Mouse (Mus musculus) kidney, embryonic 16.5 days (tissue): Measurements from ENCODE around the gene Dph2. TPM values are rescaled to one million over a fixed set of nuclear protein-coding genes. Genes with fewer than 3 reads are reported as not detected.
A peak's percentile ranks its signal among the peaks of the same experiment; 100 is the strongest.

Source experiments
- ATAC-seq: fragments of 200-750 bp; cut with Nextera tagmentation; 2 replicates; pipeline ENCODE4 v1.8.0; 2017; ENCODE audit warnings: moderate TSS enrichment; ENCODE audit not compliant: low FRiP score, low TSS enrichment
- H3K27ac ChIP-seq: fragments of 300-500 bp; sonication (generic); 2 replicates; pipeline ENCODE4 v1.5.1; 2014; ENCODE audit warnings: low read length
- H3K27me3 ChIP-seq: fragments of 300-500 bp; sonication (generic); 2 replicates; pipeline ENCODE4 v1.6.1; 2014; ENCODE audit warnings: low read length, control low read depth, mixed read lengths; ENCODE audit not compliant: insufficient read depth
- H3K36me3 ChIP-seq: fragments of 300-500 bp; sonication (generic); 2 replicates; pipeline ENCODE4 v1.6.1; 2014; ENCODE audit warnings: low read length, control low read depth, mixed read lengths; ENCODE audit not compliant: insufficient read depth
- H3K4me1 ChIP-seq: fragments of 300-500 bp; sonication (generic); 2 replicates; pipeline ENCODE4 v1.6.1; 2014; ENCODE audit warnings: low read length, control low read depth, mixed read lengths; ENCODE audit not compliant: insufficient read depth
- H3K4me2 ChIP-seq: fragments of 300-500 bp; sonication (generic); replicated peaks from 2 replicates; pipeline ENCODE4 v1.6.1; 2014; ENCODE audit warnings: low read depth, low read length
- H3K4me3 ChIP-seq: fragments of 300-500 bp; sonication (generic); 2 replicates; pipeline ENCODE4 v1.5.1; 2014; ENCODE audit warnings: mild to moderate bottlenecking, low read length
- H3K9ac ChIP-seq: fragments of 300-500 bp; sonication (generic); replicated peaks from 2 replicates; pipeline ENCODE4 v1.6.1; 2014; ENCODE audit warnings: low read length
- H3K9me3 ChIP-seq: fragments of 300-500 bp; sonication (generic); 2 replicates; pipeline ENCODE4 v1.6.1; 2016; ENCODE audit warnings: low read length, control low read depth
- WGBS: fragments of 180-500 bp; shearing (Covaris S2); extraction: QIAGEN DNeasy Blood & Tissue Kit; methylation state at CpG from one replicate; pipeline ENCODE4 v1.1.7; 2014; 5-methylcytosine and 5-hydroxymethylcytosine counted together
- polyA plus RNA-seq: library from polyadenylated mRNA; unstranded; fragments of >200 nt; fragmentation: Nextera tagmentation; extraction: Ambion mirVana; gene quantifications from 2 replicates; pipeline ENCODE4 v1.2.1, GENCODE M21; 2015

The Dph2 gene
- polyA plus RNA-seq, 1 experiment from 2014 or later: 22.1 TPM

DNA sequence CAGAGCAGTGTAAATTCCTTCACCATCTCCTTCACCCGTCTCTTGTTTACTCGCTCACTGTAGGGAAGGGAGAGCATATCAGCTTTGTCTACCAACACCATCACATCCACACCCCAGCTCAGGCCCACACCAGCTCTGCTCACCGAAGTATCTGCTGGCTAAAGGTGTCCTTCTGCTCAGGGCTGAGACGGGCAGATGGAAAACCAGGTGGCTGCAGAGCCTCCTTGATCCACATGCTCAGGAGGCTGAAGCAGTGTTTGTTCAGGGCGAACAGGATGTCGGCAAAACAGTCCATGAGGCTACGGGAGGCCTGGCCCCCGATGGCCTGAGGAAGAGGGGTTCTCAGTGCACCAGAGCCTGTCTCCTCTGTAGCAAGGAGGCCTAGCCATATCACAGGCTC is 2.8 kb upstream of the Dph2 start:
- WGBS: 93% methylated on average over 8 of the region's 8 CpGs
- H3K4me1 ChIP-seq: peaks cover 8% of the 10 kb centered on the region
- ATAC-seq: no peak

DNA sequence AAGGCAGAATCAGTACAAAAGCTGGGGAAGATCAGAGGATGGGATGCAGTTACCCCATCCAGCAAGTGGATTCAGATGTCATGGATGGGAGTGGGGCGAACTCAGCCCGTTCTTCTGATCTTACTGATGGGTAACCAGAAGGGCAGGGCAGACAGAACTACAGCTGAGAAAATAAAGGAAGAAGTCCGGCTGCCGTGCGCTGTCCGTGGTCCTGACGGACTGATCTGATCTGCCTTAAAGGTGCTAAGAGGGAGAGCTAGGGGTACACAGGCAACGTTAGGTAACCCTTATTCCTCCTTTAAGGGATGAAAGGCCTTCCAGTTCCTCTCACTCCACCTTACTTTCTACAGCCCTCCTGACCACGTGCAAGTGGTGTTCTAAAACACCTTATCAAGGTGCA is 1.5 kb upstream of the Dph2 start:
- Histone ChIP-seq H3K36me3 (peaks cover 28% of the 10 kb centered on the region), H3K4me2 (no peak overlapping the region), H3K27me3 (no peaks in the 10 kb centered on the region), H3K9ac (no peak overlapping the region), H3K9me3 (no peaks in the 10 kb centered on the region), H3K27ac (no peak overlapping the region), H3K4me3 (no peak overlapping the region), H3K4me1 (peaks cover 8% of the 10 kb centered on the region)
- WGBS: 11% methylated on average over 9 of the region's 9 CpGs
- no peak for ATAC-seq

More for the DNA sequence above, 2.8 kb upstream of the Dph2 start:
- no peak overlapping the region for H3K27ac ChIP-seq
- no peaks in the 10 kb centered on the region for H3K9me3 ChIP-seq
- no peaks in the 10 kb centered on the region for H3K27me3 ChIP-seq
- H3K9ac ChIP-seq: no peak overlapping the region
- no peak overlapping the region for H3K4me2 ChIP-seq
- peaks cover 32% of the 10 kb centered on the region for H3K36me3 ChIP-seq
- H3K4me3 ChIP-seq: no peak overlapping the region

DNA sequence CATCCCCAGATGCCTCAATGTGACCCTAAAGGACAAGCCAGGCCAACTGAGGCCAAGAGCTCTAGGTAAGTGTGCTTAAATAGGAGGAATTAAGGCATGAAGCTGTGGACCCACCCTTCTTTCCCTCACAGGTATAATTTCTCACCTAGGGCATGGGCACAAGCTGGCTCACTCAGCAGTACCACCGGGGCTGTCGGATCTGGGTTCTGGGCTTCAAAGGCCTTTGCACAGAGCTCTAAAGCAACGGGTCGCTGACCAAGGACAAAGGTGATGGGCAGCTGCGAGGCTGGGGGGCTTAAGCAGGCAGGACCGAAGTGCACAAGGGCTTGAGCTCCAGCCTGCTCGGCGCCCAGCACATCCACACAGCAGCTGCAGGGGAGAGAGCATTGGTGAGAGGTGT is 1.1 kb downstream of the Dph2 start:
- no peak for ATAC-seq
- 80% methylated on average over 8 of the region's 8 CpGs for WGBS
- no peak overlapping the region for H3K9ac ChIP-seq

DNA sequence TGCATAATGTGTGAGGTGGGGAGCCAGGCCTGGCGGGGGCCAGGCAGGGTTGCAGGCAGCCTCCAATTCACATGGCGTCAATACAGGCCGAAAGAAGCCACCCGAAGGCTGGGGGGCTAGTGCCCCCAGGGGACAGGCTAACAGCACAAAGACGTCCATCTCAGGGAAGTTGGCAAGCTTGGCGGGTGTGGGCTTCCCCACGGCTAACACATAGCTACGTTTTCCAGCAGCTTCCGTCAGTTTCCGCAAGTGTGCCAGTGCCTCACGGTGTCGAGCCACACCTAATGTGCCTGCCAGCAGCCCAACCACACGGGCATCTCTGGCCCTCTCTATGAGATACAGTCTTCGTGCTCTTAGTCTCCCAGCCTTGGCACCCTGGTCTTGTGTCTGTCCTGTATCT is 1.8 kb downstream of the Dph2 start:
- no peak overlapping the region for H3K27ac ChIP-seq
- WGBS: 95% methylated on average over 14 of the region's 14 CpGs

More for the DNA sequence above, 1.1 kb downstream of the Dph2 start:
- no peaks in the 10 kb centered on the region for H3K9me3 ChIP-seq
- peaks cover 20% of the 10 kb centered on the region for H3K4me1 ChIP-seq
- no peaks in the 10 kb centered on the region for H3K27me3 ChIP-seq
- H3K4me3 ChIP-seq: peak overlapping the region; percentile 85
- H3K27ac ChIP-seq: no peak overlapping the region
- H3K36me3 ChIP-seq: peaks cover 20% of the 10 kb centered on the region
- H3K4me2 ChIP-seq: peak overlapping the region; percentile 85

DNA sequence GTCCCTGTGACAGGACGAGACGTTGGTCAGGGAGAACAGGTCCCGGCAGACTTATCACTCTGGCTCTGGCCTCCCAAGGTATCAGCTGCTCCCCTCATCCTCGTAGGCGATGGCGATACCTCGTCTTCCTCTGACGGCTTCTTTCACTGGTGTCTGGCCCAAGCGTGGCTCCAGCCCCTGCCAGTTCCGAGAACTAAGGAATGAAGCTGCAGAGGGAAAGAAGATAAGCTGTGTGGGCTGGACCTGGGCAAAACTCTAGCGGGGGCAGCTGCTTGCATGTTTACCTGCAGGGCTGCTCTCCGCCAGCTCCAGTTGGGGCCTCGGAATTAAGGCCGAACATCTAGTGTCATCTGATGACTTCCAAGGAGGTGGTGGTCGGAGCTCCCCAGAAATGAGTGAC is 2.4 kb downstream of the Dph2 start:
- Histone ChIP-seq H3K36me3 (peaks cover 16% of the 10 kb centered on the region), H3K4me3 (no peak overlapping the region), H3K4me2 (no peak overlapping the region), H3K9ac (no peak overlapping the region), H3K27ac (no peak overlapping the region), H3K4me1 (peaks cover 20% of the 10 kb centered on the region), H3K9me3 (no peaks in the 10 kb centered on the region), H3K27me3 (no peaks in the 10 kb centered on the region)
- ATAC-seq: no peak
- WGBS: 94% methylated on average over 15 of the region's 15 CpGs

More for the DNA sequence above, 1.8 kb downstream of the Dph2 start:
- H3K4me3 ChIP-seq: no peak overlapping the region
- no peak overlapping the region for H3K9ac ChIP-seq
- no peak for ATAC-seq
- no peaks in the 10 kb centered on the region for H3K9me3 ChIP-seq
- peaks cover 20% of the 10 kb centered on the region for H3K4me1 ChIP-seq
- no peaks in the 10 kb centered on the region for H3K27me3 ChIP-seq
- H3K4me2 ChIP-seq: no peak overlapping the region
- peaks cover 16% of the 10 kb centered on the region for H3K36me3 ChIP-seq

DNA sequence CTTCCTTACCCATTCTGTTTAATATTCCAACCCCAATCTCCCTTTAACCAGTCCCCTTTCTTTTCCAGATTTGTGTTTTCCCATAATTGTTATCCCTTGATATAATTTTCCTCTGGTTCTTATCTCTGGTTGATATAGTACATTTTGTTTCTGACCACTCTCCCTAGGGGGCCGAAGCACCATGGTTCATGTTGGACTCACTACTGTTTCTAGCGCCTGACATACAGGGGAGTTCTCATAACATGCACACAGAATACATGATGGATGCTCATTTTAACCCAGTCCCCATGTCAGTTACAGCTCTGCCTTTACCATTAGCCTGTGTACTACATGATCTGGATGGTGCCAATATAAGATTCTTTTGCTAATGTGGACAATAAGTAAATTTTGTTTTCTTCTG is 3.9 kb downstream of the Dph2 start:
- H3K4me3 ChIP-seq: no peak overlapping the region
- H3K9ac ChIP-seq: peak overlapping the region; percentile 41; the same call in 1 of the 2 replicates
- ATAC-seq: no peak
- H3K4me2 ChIP-seq: peak overlapping the region; percentile 91
- peaks cover 27% of the 10 kb centered on the region for H3K4me1 ChIP-seq
- no peak overlapping the region for H3K27ac ChIP-seq
- H3K36me3 ChIP-seq: peaks cover 14% of the 10 kb centered on the region; the same call in 1 of the 2 replicates
- no peaks in the 10 kb centered on the region for H3K27me3 ChIP-seq
- H3K9me3 ChIP-seq: no peaks in the 10 kb centered on the region
- WGBS: 73% methylated on average over 2 of the region's 2 CpGs

DNA sequence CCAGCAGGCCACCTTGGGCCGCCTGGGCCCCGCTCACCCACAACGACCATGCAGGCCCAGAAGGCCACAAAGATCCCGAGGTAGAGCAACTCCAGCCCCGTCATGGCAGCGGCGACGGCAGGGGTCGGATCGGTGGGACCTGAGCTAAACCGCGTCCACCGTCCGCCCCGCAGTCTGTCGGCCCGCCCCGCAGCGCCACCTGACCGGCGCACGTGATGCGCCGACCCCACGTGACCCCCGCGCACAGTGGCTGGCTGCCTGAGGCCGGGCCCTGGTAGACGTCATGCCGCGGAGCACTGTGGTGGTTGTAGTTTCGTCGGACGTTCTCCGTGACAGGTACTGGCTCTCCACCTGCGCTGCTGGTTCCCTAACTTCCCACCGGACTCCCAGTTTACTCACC is 4.7 kb downstream of the Dph2 start, which contains the start of gene Atp6v0b:
TSS of gene Atp6v0b (minus strand) at position 201 of the 400 bp plus-strand sequence.
- Histone ChIP-seq H3K36me3 (peaks cover 14% of the 10 kb centered on the region; the same call in 1 of the 2 replicates), H3K27ac (peak within 1 kb of the TSS; percentile 54), H3K9me3 (no peaks in the 10 kb centered on the region), H3K4me1 (peaks cover 34% of the 10 kb centered on the region), H3K4me2 (peak within 1 kb of the TSS; percentile 91), H3K9ac (peak within 1 kb of the TSS; percentile 88), H3K27me3 (no peaks in the 10 kb centered on the region), H3K4me3 (peak within 1 kb of the TSS; percentile 93)
- peak; percentile 88 for ATAC-seq
- under 1% methylated on average over 37 of the region's 37 CpGs for WGBS

DNA sequence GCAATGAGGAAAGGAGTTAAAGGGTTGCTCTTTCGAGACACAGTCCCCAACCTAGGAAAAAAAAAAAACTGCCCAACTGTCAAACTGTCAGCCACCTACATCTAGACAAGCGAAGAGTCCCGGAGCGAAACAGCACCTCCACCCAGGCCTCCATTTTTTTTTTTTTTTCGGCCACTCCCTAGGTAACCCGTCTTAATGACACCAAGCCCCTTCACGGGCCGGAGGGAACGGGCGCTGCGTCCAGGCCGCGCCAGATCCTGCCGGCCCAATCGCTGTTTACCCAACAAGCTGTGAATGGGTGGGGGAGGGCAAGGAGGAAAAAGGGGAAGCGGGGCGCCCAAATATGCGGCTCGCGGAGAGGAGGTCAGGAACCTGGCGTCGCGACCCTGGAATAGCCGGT is 5.2 kb downstream of the Dph2 start:
- Histone ChIP-seq H3K36me3 (peaks cover 14% of the 10 kb centered on the region; the same call in 1 of the 2 replicates), H3K9me3 (no peaks in the 10 kb centered on the region), H3K9ac (peak overlapping the region; percentile 88), H3K4me1 (peaks cover 36% of the 10 kb centered on the region), H3K4me2 (peak overlapping the region; percentile 91), H3K27ac (peak overlapping the region; percentile 54), H3K4me3 (peak overlapping the region; percentile 93), H3K27me3 (no peaks in the 10 kb centered on the region)
- WGBS: 2% methylated on average over 16 of the region's 24 CpGs
- 0 out of 2 replicates have a peak, but pooled peaks have one; percentile 2 for ATAC-seq

DNA sequence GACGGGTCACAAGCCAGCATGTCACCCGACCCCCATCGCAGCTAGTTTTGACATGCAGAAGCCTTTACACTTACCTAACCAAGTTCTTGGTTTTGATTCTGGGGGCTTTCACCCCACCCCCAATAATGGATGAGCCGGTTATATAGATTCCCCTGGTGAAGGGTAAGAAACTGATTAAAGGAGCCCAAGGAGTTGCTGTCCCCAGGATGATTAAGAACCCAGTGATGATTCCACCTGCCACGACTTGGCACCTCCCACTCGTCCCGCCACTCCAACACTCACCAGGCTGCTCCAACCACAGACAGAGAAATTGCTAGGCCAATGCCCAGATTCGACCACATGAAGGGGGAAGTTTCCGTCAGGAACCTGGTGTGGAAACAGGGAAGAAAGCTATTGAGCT is 5.8 kb downstream of the Dph2 start:
- ATAC-seq: no peak
- Histone ChIP-seq H3K4me1 (peaks cover 32% of the 10 kb centered on the region), H3K4me2 (peak overlapping the region; percentile 91), H3K36me3 (peaks cover 14% of the 10 kb centered on the region), H3K9me3 (no peaks in the 10 kb centered on the region), H3K4me3 (peak overlapping the region; percentile 93; the same call in 1 of the 2 replicates), H3K9ac (no peak overlapping the region), H3K27ac (no peak overlapping the region), H3K27me3 (no peaks in the 10 kb centered on the region)
- 71% methylated on average over 9 of the region's 9 CpGs for WGBS

DNA sequence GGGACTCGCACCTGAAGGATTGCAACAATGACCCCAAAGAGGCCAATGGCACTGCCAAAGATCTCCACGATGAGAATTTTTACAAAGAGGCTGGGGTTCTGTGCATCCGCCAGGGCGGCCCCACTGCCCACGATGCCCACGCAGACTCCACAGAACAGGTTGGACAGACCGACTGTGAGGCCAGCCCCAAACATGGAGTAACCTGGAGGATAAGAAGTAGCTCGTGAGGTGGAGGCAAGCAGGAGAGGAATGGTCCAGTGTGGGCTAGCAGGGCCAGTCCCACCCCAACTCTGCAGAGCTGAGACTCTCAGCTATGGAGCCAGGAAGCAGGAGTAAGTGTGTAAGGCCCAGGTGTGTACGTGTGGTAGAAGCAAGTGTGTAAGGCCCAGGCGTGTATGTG is 6.7 kb downstream of the Dph2 start:
- no peak for ATAC-seq
- 95% methylated on average over 10 of the region's 10 CpGs for WGBS
- Histone ChIP-seq H3K27ac (no peak overlapping the region), H3K9ac (no peak overlapping the region), H3K9me3 (no peaks in the 10 kb centered on the region), H3K4me1 (peaks cover 28% of the 10 kb centered on the region), H3K4me2 (no peak overlapping the region), H3K27me3 (no peaks in the 10 kb centered on the region), H3K4me3 (no peak overlapping the region), H3K36me3 (peaks cover 13% of the 10 kb centered on the region)
